Mouse (Mus musculus) midbrain, embryonic 15.5 days (tissue): ENCODE data around the gene Usp4. TPM values are rescaled to one million over a fixed set of nuclear protein-coding genes. Genes with fewer than 3 reads are reported as not detected.

Experiments used
- ATAC-seq: fragments of 200-750 bp; cut with Nextera tagmentation; replicated peaks from 2 replicates; pipeline ENCODE4 v1.8.0; 2017; ENCODE audit warnings: moderate TSS enrichment
- H3K27ac ChIP-seq: fragments of 300-500 bp; sonication (generic); 2 replicates; pipeline ENCODE4 v1.5.1; 2015; ENCODE audit warnings: mild to moderate bottlenecking, inconsistent platforms
- H3K27me3 ChIP-seq: fragments of 300-500 bp; sonication (generic); replicated peaks from 2 replicates; pipeline ENCODE4 v1.6.1; 2015; ENCODE audit warnings: inconsistent platforms
- H3K36me3 ChIP-seq: fragments of 300-500 bp; sonication (generic); replicated peaks from 2 replicates; pipeline ENCODE4 v1.6.1; 2015; ENCODE audit warnings: inconsistent platforms
- H3K4me1 ChIP-seq: fragments of 300-500 bp; sonication (generic); 2 replicates; pipeline ENCODE4 v1.6.1; 2015; ENCODE audit warnings: inconsistent platforms
- H3K4me2 ChIP-seq: fragments of 300-500 bp; sonication (generic); 2 replicates; pipeline ENCODE4 v1.6.1; 2015; ENCODE audit warnings: inconsistent platforms, mild to moderate bottlenecking, moderate library complexity
- H3K4me3 ChIP-seq: fragments of 300-500 bp; sonication (generic); 2 replicates; pipeline ENCODE4 v1.5.1; 2015; ENCODE audit warnings: mild to moderate bottlenecking, inconsistent platforms
- H3K9ac ChIP-seq: fragments of 300-500 bp; sonication (generic); 2 replicates; pipeline ENCODE4 v1.6.1; 2015; ENCODE audit warnings: mild to moderate bottlenecking, inconsistent platforms
- H3K9me3 ChIP-seq: fragments of 300-500 bp; sonication (generic); 2 replicates; pipeline ENCODE4 v1.6.1; 2016; ENCODE audit warnings: inconsistent platforms
- WGBS: fragments of 180-500 bp; shearing (Covaris S2); methylation state at CpG from one replicate; pipeline ENCODE4 v1.1.7; 2015; ENCODE audit warnings: mixed read lengths; 5-methylcytosine and 5-hydroxymethylcytosine counted together
- polyA plus RNA-seq: library from polyadenylated mRNA; unstranded; fragments of >200 nt; fragmentation: Nextera tagmentation; extraction: Ambion mirVana; gene quantifications from 2 replicates; pipeline ENCODE4 v1.2.1, GENCODE M21; 2015

Usp4 gene
- polyA plus RNA-seq, 1 experiment from 2014 or later = 151 TPM

GRCm38 (mm10) chr9:108324784-108325183, 22.9 kb upstream of the Usp4 start:
- Histone ChIP-seq H3K27me3 (no peaks in the 10 kb centered on the region), H3K4me3 (no peak overlapping the region), H3K27ac (no peak overlapping the region), H3K36me3 (peaks cover 8% of the 10 kb centered on the region; the same call in 1 of the 2 replicates), H3K9ac (no peak overlapping the region), H3K4me2 (no peak overlapping the region), H3K4me1 (no peaks in the 10 kb centered on the region), H3K9me3 (no peaks in the 10 kb centered on the region)
- 86% methylated on average over 1 of the region's 1 CpGs for WGBS
- ATAC-seq = no peak

- Histone ChIP-seq H3K4me3 (no peak overlapping the region), H3K27ac (no peak overlapping the region), H3K4me2 (no peak overlapping the region), H3K9me3 (no peaks in the 10 kb centered on the region), H3K9ac (no peak overlapping the region), H3K36me3 (peaks cover 8% of the 10 kb centered on the region; the same call in 1 of the 2 replicates), H3K27me3 (no peaks in the 10 kb centered on the region), H3K4me1 (no peaks in the 10 kb centered on the region)
- no peak for ATAC-seq
- 97% methylated on average over 2 of the region's 2 CpGs for WGBS
Observed at GRCm38 (mm10) chr9:108325811-108326210, 21.8 kb upstream of the Usp4 start.

DNA sequence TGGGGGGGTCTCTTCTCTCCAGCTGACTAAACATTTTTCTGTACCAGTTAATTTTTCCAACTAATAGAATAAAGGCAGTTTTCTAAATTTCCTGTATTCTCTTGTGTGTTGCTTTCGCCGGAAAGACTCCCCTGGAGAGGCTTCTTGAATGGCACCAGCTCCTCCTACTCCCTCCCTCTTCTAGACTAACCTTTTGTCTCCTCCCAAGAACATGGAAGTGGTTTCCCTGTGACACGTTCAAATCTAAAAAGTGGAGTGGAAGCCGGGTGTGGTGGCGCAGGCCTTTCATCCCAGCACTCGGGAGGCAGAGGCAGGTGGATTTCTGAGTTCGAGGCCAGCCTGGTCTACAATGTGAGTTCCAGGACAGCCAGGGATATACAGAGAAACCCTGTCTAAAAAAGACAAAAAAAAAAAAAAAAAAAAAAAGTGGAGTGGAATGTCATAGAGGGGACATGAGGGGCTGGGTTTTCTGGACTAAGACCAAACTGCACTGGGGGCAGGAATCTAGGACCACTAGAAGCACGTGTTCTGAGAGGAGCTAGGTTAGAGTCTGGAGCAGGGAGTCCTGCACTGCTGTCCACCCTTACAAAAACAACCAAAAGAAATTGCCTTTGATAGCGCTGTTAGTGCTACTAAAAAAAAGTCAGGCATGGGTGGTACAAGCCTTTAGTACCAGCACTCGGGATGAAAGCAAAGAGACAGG, 9.7 kb upstream of the Usp4 start:
- H3K27ac ChIP-seq = peak overlapping the region; percentile 88
- H3K4me1 ChIP-seq = peaks cover 21% of the 10 kb centered on the region
- H3K36me3 ChIP-seq = peaks cover 19% of the 10 kb centered on the region; the same call in 1 of the 2 replicates
- ATAC-seq = no peak; the same call in 1 of the 2 replicates
- no peaks in the 10 kb centered on the region for H3K9me3 ChIP-seq
- H3K4me2 ChIP-seq = peak overlapping the region; percentile 75
- H3K9ac ChIP-seq = no peak overlapping the region
- no peak overlapping the region for H3K4me3 ChIP-seq
- 72% methylated on average over 10 of the region's 10 CpGs for WGBS
- no peaks in the 10 kb centered on the region for H3K27me3 ChIP-seq

DNA sequence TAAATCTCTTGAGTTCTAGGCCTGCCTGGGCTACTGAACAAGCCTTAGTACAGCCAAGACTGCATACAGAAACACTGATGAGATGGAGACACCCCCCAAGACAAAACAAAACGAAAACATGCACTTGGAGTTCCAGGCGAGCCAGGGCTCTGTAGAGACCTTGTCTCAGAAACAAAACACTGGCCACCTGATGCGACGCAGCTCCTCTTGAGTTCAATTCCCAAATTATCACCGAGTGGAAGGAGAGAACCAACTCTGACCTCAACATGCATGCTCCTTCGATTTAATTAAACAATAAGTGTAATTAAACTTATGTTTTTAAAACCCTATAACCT, 9.1 kb upstream of the Usp4 start:
- 33% methylated on average over 6 of the region's 6 CpGs for WGBS
- no peak; the same call in 1 of the 2 replicates for ATAC-seq
- Histone ChIP-seq H3K9me3 (no peaks in the 10 kb centered on the region), H3K36me3 (peaks cover 19% of the 10 kb centered on the region; the same call in 1 of the 2 replicates), H3K27ac (peak overlapping the region; percentile 88), H3K4me1 (peaks cover 21% of the 10 kb centered on the region), H3K4me3 (peak overlapping the region; percentile 66), H3K9ac (peak overlapping the region; percentile 80; the same call in 1 of the 2 replicates), H3K27me3 (no peaks in the 10 kb centered on the region), H3K4me2 (peak overlapping the region; percentile 75)

DNA sequence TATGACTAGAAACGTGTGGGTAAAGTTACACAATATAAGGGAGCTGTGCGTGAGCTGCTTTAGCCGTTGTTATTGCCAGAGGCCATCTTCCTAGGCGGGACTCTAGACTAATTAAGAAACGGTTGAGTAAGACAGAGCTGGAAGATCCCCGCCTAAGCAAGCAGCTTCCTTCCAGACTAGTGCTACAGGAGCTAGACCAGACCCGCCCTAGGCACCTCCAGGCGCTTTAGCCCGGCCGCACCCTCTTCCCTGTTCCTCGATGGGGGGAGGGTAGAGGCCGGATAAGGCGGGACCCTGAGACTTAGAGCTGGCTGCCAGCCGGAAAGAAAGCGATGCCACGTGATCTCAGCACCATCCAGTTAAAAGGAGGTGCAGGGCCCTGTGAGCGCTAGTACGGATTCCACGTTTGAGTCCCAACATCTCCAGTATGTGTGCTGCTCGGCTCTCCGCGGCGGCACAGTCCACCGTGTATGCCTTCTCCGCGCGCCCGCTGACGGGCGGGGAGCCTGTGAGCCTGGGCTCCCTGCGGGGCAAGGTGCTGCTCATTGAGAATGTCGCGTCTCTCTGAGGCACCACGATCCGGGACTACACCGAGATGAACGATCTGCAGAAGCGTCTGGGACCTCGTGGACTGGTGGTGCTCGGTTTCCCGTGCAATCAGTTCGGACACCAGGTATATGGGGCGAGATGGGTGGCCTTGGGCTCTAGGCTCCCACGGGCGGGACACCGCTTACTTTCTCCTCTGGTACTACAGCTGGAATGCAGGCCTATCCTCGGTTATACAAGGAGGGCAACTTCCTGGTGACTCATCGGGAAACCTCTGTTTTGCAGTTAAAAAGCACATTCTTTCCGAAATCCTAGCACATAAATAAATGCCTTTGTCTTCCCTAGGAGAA, 8.5 kb upstream of the Usp4 start, which contains the start of gene Gpx1:
TSS of gene Gpx1 (plus strand) at position 18 of the 896 bp plus-strand sequence.
- H3K27me3 ChIP-seq = no peaks in the 10 kb centered on the region
- peaks cover 16% of the 10 kb centered on the region; the same call in 1 of the 2 replicates for H3K36me3 ChIP-seq
- under 1% methylated on average over 49 of the region's 49 CpGs for WGBS
- H3K4me3 ChIP-seq = peak within 1 kb of the TSS; percentile 66
- H3K4me1 ChIP-seq = peaks cover 21% of the 10 kb centered on the region
- no peaks in the 10 kb centered on the region for H3K9me3 ChIP-seq
- ATAC-seq = peak; percentile 96
- peak within 1 kb of the TSS; percentile 88 for H3K27ac ChIP-seq
- H3K4me2 ChIP-seq = peak within 1 kb of the TSS; percentile 75
- H3K9ac ChIP-seq = peak within 1 kb of the TSS; percentile 80

DNA sequence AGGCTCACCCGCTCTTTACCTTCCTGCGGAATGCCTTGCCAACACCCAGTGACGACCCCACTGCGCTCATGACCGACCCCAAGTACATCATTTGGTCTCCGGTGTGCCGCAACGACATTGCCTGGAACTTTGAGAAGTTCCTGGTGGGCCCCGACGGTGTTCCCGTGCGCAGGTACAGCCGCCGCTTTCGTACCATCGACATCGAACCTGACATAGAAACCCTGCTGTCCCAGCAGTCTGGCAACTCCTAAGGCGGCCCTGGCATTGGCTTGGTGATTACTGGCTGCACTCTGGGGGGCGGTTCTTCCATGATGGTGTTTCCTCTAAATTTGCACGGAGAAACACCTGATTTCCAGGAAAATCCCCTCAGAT, 7.8 kb upstream of the Usp4 start:
- Histone ChIP-seq H3K9ac (peak overlapping the region; percentile 80), H3K36me3 (peaks cover 9% of the 10 kb centered on the region; the same call in 1 of the 2 replicates), H3K4me1 (peaks cover 21% of the 10 kb centered on the region), H3K9me3 (no peaks in the 10 kb centered on the region), H3K27ac (peak overlapping the region; percentile 88), H3K4me3 (peak overlapping the region; percentile 66), H3K4me2 (peak overlapping the region; percentile 75), H3K27me3 (no peaks in the 10 kb centered on the region)
- WGBS = 18% methylated on average over 20 of the region's 20 CpGs
- no peak for ATAC-seq

DNA sequence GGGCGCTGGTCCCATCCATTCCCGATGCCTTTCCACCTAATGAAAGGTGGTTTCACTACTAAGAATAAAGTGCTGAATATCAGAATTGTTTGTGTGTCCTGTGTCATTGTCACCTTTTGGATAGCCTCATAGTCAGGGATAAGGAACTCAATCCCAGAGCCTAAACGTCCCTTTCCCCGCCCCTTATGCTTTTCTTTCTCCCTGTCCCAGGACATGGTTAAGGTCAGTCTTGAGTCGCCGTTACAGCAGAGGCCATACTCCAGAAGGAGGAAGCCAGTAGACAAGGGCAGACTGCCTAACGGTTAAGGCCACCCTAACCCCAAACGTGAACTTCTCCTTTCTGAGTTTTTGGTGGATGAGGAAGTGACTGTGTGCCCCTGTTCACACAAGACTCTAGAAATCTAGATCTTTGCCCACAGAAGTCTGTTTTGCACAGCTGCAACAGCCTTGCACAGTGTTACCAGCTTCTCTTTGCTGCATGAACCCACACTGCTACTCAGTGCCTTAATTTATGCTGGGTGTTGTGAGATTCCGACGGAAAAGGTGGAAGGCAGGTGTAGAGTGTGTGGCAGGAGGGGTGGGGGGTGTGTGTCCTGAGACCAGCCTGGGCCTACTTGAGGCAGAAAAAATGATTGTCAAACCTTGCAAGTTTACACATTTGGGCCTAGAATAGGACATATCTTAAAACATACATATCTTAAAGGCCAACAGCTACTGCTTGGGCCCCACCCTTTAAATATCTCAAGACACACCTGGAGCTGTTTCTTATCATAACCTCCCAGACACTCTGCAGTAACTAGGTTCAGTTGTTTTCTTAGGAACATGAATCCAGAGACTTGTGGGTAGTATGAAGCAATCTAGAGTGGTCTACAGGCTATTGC, 7.2 kb upstream of the Usp4 start:
- 76% methylated on average over 10 of the region's 10 CpGs for WGBS

DNA sequence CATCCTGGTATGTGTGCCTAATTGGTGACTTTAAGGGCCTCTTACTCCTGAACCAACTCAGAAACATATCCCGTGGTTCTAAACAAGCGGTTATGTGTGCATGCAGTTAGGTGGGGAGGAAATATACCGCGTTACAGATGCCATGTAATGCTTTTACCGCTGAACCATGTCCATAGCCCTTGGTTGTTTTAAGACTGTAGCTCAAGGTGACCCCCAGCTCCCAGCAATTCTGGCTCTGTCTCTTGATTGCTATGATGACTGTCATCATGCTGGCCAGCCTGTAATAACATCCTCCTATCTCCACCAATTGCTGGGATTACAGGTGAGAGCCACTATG, 6.5 kb upstream of the Usp4 start:
- Histone ChIP-seq H3K4me3 (no peak overlapping the region), H3K4me1 (peaks cover 24% of the 10 kb centered on the region), H3K27me3 (no peaks in the 10 kb centered on the region), H3K4me2 (no peak overlapping the region), H3K27ac (no peak overlapping the region), H3K36me3 (0 out of 2 replicates have a peak, but pooled peaks cover 2% of the 10 kb centered on the region), H3K9ac (no peak overlapping the region), H3K9me3 (no peaks in the 10 kb centered on the region)
- 92% methylated on average over 5 of the region's 5 CpGs for WGBS
- ATAC-seq = no peak

More for the DNA sequence above, 7.2 kb upstream of the Usp4 start:
- Histone ChIP-seq H3K27me3 (no peaks in the 10 kb centered on the region), H3K9ac (peak overlapping the region; percentile 80; the same call in 1 of the 2 replicates), H3K9me3 (no peaks in the 10 kb centered on the region), H3K36me3 (peaks cover 3% of the 10 kb centered on the region; the same call in 1 of the 2 replicates), H3K4me3 (peak overlapping the region; percentile 66), H3K4me1 (peaks cover 21% of the 10 kb centered on the region), H3K4me2 (peak overlapping the region; percentile 75), H3K27ac (no peak overlapping the region)
- no peak for ATAC-seq

GRCm38 (mm10) chr9:108341801-108342200, 5.9 kb upstream of the Usp4 start:
- Histone ChIP-seq H3K4me1 (peaks cover 28% of the 10 kb centered on the region), H3K27ac (no peak overlapping the region), H3K9me3 (no peaks in the 10 kb centered on the region), H3K4me2 (no peak overlapping the region), H3K27me3 (no peaks in the 10 kb centered on the region), H3K9ac (no peak overlapping the region), H3K36me3 (no peaks in the 10 kb centered on the region), H3K4me3 (no peak overlapping the region)
- no peak for ATAC-seq

- no peak overlapping the region for H3K4me3 ChIP-seq
- H3K9me3 ChIP-seq = no peaks in the 10 kb centered on the region
- H3K27ac ChIP-seq = no peak overlapping the region
- no peak overlapping the region for H3K9ac ChIP-seq
- no peak for ATAC-seq
- H3K4me2 ChIP-seq = no peak overlapping the region
- WGBS = 61% methylated on average over 5 of the region's 5 CpGs
- H3K27me3 ChIP-seq = no peaks in the 10 kb centered on the region
- peaks cover 31% of the 10 kb centered on the region for H3K4me1 ChIP-seq
- no peaks in the 10 kb centered on the region for H3K36me3 ChIP-seq
Observed at GRCm38 (mm10) chr9:108342301-108342831, 5.3 kb upstream of the Usp4 start.

DNA sequence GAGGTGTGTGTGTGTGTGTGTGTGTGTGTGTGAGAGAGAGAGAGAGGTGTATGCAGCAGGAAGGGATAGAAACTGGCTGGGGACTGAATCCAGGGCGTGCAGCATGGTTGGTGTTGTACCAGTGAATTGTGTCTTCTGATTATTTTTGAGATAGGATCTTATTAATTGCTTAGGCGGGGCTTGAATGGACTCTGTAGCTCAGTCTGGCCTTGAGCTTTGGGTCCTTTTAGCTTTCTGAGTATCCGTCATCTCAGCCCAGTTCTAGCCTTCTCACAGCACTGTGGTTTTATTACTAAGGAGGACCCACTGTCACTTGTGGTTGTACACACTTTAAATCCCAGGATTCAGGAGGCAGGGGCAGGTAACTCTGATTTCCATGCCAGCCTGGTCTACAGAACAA, 4.3 kb upstream of the Usp4 start:
- H3K4me2 ChIP-seq = no peak overlapping the region
- ATAC-seq = no peak
- H3K36me3 ChIP-seq = no peaks in the 10 kb centered on the region
- no peak overlapping the region for H3K4me3 ChIP-seq
- no peaks in the 10 kb centered on the region for H3K9me3 ChIP-seq
- H3K9ac ChIP-seq = no peak overlapping the region
- WGBS = 83% methylated on average over 3 of the region's 3 CpGs
- peaks cover 30% of the 10 kb centered on the region for H3K4me1 ChIP-seq
- H3K27me3 ChIP-seq = no peaks in the 10 kb centered on the region
- no peak overlapping the region for H3K27ac ChIP-seq
